Mouse (Mus musculus): Measurements from ENCODE around the gene Eid1.

DNA sequence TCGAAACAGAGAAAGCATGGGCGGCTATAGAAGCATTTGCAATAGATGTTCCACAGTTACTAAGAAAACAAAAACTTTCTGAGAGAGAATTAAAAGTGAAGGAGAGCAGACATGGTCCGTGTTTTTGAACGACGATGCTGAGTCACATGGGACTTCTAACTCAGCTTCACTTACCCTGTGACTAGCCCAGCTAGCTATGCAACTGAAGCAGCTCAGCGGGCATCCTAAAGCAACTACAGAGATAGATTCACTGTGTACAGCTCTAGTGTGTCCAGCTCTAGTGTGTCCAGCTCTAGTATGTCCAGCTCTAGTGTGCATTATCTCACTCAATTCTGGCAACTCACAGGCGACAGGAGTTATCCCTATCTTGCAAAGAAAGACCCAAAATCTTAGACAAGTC, 5.2 kb upstream of the Eid1 start:
- TF ChIP-seq POLR2A (IDR thresholded peaks at IDR 0.05; ENCODE audit: borderline replicate concordance, low read depth, low read length) (no peak), CTCF (IDR thresholded peaks at IDR 0.05; ENCODE audit: low read depth, low read length) (no peak)

Data from bone marrow macrophage, adult 2 months (primary cell).